Mouse (Mus musculus) forebrain, embryonic 10.5 days (tissue): Measurements from ENCODE around the gene Ptpro. TPM values are rescaled to one million over a fixed set of nuclear protein-coding genes. Genes with fewer than 3 reads are reported as not detected.

Source experiments
- DNase-seq: peaks from one replicate; pipeline ENCODE4 v3.0.0-alpha.2; 2017; ENCODE audit warnings: low spot score; ENCODE audit errors: extremely low spot score
- H3K27ac ChIP-seq: fragments of 300-500 bp; sonication (generic); 2 replicates; pipeline ENCODE4 v1.5.1; 2016; ENCODE audit warnings: mild to moderate bottlenecking
- H3K27me3 ChIP-seq: fragments of 300-500 bp; sonication (generic); 2 replicates; pipeline ENCODE4 v1.6.1; 2016; ENCODE audit warnings: mild to moderate bottlenecking; ENCODE audit not compliant: poor library complexity, severe bottlenecking
- H3K36me3 ChIP-seq: fragments of 300-500 bp; sonication (generic); replicated peaks from 2 replicates; pipeline ENCODE4 v1.6.1; 2016; ENCODE audit warnings: mild to moderate bottlenecking, moderate library complexity
- H3K4me1 ChIP-seq: fragments of 300-500 bp; sonication (generic); 2 replicates; pipeline ENCODE4 v1.6.1; 2016
- H3K4me3 ChIP-seq: fragments of 300-500 bp; sonication (generic); 2 replicates; pipeline ENCODE4 v1.5.1; 2016; ENCODE audit warnings: mild to moderate bottlenecking, moderate library complexity
- H3K9me3 ChIP-seq: fragments of 300-500 bp; sonication (generic); 2 replicates; pipeline ENCODE4 v1.6.1; 2016; ENCODE audit warnings: mild to moderate bottlenecking, moderate library complexity
- whole genome bisulfite sequencing: fragments of 180-500 bp; shearing (Covaris S2); methylation state at CpG from one replicate; pipeline ENCODE4 v1.1.7; 2016; 5-methylcytosine and 5-hydroxymethylcytosine counted together
- polyA plus RNA-seq: library from polyadenylated mRNA; unstranded; fragments of >200 nt; fragmentation: Nextera tagmentation; extraction: Ambion mirVana; gene quantifications from 2 replicates; pipeline ENCODE4 v1.2.1, GENCODE M21; 2016

Ptpro gene
- 2.9 and 3.2 TPM in 2 replicates for polyA plus RNA-seq

DNA sequence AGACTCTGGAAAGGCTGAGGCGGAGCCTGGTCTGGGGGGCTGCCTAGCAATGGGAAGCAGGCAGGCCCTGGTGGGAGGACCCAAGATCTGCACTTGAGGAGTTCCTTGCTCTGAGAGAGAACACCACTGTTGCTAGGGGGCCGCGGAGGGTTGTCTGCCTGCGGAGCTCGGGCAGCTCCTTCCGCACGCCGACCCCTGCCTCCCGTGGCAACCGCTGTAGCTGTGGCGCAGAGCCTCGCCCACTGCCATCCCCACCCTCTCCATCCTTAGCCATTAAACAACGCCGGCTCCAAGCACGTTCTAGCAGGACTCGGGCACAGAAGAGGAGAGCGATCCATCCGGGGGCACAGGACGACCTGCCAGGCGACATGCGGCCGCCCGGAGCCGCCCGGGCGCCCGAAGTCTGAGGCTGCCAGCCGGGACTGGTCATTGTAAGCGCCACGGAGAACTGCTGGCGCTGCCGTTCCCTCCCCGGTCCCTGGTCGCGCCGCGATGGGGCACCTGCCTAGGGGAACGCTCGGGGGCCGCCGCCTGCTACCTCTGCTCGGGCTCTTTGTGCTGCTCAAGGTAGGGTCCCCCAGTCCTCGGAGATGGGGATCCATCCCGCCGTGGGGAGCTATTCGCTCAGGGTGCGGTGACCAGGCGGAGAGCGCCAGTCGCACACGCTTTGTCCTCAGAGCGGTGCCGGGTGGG lies at the start of gene Ptpro:
Ptpro (plus strand) TSS at position 126 of the 693 bp plus-strand sequence.
- no peaks in the 10 kb centered on the region for H3K36me3 ChIP-seq
- peak within 1 kb of the TSS; percentile 63 for H3K4me3 ChIP-seq
- DNase-seq: peak; percentile 73
- peaks cover 37% of the 10 kb centered on the region for H3K27me3 ChIP-seq
- WGBS: under 1% methylated on average over 53 of the region's 53 CpGs
- peak within 1 kb of the TSS; percentile 89 for H3K27ac ChIP-seq
- H3K4me1 ChIP-seq: peaks cover 19% of the 10 kb centered on the region
- H3K9me3 ChIP-seq: no peaks in the 10 kb centered on the region

DNA sequence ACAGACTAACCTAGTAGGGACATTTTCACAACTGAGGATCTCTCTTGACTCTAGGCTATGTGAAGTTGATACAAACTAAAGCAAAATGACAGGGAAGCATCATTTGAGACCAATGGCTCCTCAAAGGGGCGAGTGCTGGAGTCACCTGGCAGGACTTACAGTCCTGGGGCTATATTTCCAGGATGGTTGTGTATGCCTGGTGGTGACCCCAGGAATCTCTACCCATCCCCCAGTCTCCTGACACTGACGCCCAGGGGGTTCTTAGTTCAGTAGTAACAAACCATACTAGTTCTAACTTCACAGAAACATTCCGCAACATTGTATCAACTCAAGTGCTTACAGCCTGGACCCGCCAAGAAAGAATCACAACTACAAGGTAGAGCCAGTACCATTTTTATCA lies 49.5 kb upstream of the Ptpro start:
- DNase-seq: no peak
- WGBS: 88% methylated on average over 4 of the region's 4 CpGs
- H3K27me3 ChIP-seq: no peaks in the 10 kb centered on the region
- no peak overlapping the region for H3K27ac ChIP-seq
- no peak overlapping the region for H3K4me3 ChIP-seq
- H3K4me1 ChIP-seq: no peaks in the 10 kb centered on the region
- H3K9me3 ChIP-seq: no peaks in the 10 kb centered on the region
- H3K36me3 ChIP-seq: no peaks in the 10 kb centered on the region

DNA sequence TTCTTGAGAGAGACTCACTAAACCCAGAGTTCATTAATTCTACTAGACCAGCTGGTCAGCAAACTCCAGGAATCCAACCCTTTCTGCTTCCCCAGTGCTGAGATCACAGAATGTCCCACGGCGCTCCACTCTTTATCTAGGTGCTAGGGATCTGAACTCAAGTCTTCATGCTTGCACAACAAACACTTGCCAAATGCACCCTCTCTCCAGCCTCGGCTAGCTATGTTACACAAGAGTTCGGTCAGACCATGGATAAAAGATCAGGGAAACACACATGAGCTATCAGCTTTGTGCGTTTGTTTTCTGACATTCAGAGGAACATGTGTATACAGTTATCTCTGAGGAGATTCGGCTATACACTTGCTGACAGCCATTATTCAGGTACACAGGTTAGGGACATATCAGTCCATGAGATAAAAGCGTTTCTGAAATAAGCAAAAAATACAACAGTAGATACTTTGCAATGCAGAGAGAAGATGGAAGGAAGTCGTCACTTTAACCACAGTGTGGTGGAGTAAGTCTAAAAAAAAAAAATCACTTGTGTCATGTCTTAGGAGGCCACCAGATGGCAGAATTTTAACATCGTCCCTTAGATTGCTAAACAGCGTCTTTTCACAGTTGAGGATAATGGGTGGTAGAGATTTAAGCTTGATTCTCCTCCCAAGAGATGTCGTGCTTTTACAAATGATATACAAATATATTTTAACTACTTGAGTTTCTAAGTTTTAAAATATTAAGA lies 46.3 kb upstream of the Ptpro start:
- no peaks in the 10 kb centered on the region for H3K4me1 ChIP-seq
- H3K36me3 ChIP-seq: no peaks in the 10 kb centered on the region
- H3K4me3 ChIP-seq: no peak overlapping the region
- no peaks in the 10 kb centered on the region for H3K27me3 ChIP-seq
- no peaks in the 10 kb centered on the region for H3K9me3 ChIP-seq
- DNase-seq: no peak
- no peak overlapping the region for H3K27ac ChIP-seq
- 68% methylated on average over 11 of the region's 11 CpGs for WGBS

DNA sequence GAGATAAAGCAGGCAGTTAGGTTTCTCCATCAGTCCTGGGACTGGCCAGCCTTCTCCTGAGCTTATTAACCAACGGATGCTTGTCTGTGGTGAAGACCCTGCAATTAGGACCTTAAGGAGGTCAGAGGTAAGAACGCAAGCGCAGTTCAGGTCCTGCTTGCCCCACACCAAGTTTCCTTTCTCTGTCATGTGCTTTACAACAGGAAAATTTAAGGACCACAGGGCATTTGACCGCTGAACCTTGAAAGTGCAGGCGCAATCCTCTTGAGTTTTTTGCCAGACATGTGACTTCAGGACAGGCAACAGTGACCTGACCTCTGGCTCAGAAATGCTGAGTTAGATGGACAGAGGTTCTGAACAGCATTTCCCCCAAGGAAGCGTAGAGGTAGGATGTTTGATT lies 45.0 kb upstream of the Ptpro start:
- H3K27me3 ChIP-seq: no peaks in the 10 kb centered on the region
- no peak overlapping the region for H3K27ac ChIP-seq
- DNase-seq: no peak
- H3K4me1 ChIP-seq: no peaks in the 10 kb centered on the region
- H3K4me3 ChIP-seq: no peak overlapping the region
- 88% methylated on average over 6 of the region's 6 CpGs for WGBS
- no peaks in the 10 kb centered on the region for H3K36me3 ChIP-seq
- no peaks in the 10 kb centered on the region for H3K9me3 ChIP-seq

DNA sequence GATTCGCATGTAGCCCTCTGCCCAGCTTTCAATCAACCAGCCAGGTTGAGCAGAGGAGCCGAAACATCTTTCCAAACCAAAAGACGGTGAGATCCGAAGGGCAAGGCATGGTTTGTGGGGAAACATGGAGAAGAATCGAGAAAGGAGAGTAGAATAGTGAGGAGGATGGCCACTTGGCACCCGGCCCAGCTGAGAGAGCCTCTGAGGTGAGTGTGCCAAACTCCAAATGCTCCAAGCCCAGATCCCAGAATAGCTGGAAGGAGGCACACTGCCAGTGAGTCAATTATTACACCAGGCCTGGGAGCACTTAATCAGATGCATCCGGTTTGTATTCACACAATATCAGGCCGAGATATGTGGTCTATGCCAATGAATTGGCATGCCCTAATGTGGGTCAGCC lies 42.1 kb upstream of the Ptpro start:
- Histone ChIP-seq H3K9me3 (no peaks in the 10 kb centered on the region), H3K27me3 (no peaks in the 10 kb centered on the region), H3K4me1 (no peaks in the 10 kb centered on the region), H3K36me3 (no peaks in the 10 kb centered on the region), H3K4me3 (no peak overlapping the region), H3K27ac (no peak overlapping the region)
- DNase-seq: no peak
- 92% methylated on average over 8 of the region's 8 CpGs for WGBS

DNA sequence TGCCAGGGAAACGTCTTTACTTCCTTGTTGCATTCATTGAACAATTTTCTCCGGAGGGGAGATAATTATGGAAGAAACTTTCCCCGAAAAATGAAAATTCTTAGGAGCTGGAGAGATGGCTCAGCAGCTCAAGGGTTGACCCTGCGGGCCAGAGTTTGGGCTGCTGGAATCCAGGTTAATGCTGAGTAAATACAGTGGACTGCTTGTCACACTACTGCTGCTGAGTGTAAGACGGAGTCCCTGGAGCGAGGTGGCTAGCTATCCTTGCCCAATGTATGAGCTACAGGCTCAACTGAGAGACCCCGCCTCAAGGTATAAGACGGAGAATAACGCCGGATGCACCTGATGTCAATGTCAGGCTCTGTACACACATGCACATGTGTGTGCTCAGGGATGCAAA lies 41.1 kb upstream of the Ptpro start:
- 93% methylated on average over 10 of the region's 10 CpGs for WGBS
- no peak for DNase-seq
- Histone ChIP-seq H3K27ac (no peak overlapping the region), H3K4me3 (no peak overlapping the region), H3K36me3 (no peaks in the 10 kb centered on the region), H3K4me1 (no peaks in the 10 kb centered on the region), H3K27me3 (no peaks in the 10 kb centered on the region), H3K9me3 (no peaks in the 10 kb centered on the region)

DNA sequence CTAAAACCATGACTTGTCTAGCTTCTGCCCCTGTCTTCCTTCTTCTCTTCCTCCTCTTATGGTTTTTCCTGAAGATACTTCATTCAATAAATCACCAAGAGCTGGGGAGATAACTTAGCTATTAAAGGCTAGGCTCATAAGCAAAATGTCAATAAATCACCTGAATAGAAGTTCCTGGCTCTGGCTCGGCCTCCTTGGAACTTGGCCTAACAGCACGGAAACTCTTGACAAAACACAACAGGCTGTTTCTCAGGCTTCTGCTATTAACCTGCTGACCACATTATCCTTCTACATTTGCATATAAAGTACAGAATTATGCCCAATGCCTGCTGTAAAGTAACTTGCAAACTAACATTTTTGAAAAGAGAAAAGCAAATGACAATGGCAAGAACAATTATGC lies 40.7 kb upstream of the Ptpro start:
- H3K9me3 ChIP-seq: no peaks in the 10 kb centered on the region
- H3K27ac ChIP-seq: no peak overlapping the region
- H3K4me3 ChIP-seq: no peak overlapping the region
- no peaks in the 10 kb centered on the region for H3K27me3 ChIP-seq
- no peaks in the 10 kb centered on the region for H3K36me3 ChIP-seq
- DNase-seq: no peak
- H3K4me1 ChIP-seq: no peaks in the 10 kb centered on the region
- 86% methylated on average over 2 of the region's 2 CpGs for WGBS

DNA sequence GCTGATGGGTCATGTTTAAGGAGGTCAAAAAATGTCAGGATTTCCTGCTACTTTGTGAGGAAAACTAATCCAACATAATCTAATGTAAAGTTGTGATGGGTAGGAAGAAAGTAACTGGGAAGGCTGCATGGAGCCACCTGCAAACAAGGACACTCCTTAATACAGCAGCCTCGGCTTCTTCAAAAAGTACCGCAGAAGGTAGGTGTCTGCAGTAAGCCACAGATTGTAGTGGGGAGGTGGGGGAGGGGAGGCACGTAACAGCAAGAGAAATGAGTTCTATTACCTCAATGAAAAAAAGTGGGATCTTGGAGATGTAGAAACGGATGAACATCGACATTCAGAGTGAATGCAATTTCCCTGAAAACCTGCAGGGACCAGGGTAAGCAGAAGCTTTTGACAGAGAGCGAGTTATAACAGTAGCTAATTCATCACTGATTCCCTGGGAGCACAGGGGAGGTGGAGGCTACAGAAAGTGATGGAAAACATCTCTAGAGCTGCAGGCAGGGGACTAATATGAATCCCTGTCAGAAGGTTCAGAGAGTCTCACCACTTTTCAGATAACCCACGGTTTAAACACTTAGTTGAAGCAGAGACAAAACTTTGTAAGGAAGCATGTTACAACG lies 34.2 kb upstream of the Ptpro start:
- WGBS: 85% methylated on average over 8 of the region's 8 CpGs
- no peak overlapping the region for H3K4me3 ChIP-seq
- H3K27me3 ChIP-seq: no peaks in the 10 kb centered on the region
- H3K9me3 ChIP-seq: no peaks in the 10 kb centered on the region
- DNase-seq: no peak
- H3K4me1 ChIP-seq: no peaks in the 10 kb centered on the region
- no peaks in the 10 kb centered on the region for H3K36me3 ChIP-seq
- no peak overlapping the region for H3K27ac ChIP-seq

DNA sequence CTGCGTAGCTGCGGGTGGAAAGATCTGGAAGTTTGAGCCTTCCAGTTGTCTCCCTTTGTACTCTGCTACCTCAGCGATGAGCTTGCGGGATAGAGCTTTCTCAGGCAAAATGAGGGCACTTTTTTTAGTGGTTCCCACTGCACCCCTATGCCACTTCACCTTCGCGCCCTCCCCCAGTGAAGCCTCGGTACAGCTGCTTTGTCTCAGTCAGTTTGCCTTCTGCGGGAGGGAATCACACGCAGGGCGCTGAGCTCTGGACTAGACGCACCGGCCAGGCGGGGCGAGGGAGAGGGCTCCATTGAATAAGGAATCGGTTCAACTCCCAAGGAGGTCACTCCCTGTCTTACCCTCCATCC lies 746 bp downstream of the Ptpro start:
- under 1% methylated on average over 15 of the region's 15 CpGs for WGBS
- H3K27ac ChIP-seq: peak overlapping the region; percentile 89
- no peaks in the 10 kb centered on the region for H3K36me3 ChIP-seq
- H3K27me3 ChIP-seq: peaks cover 37% of the 10 kb centered on the region
- DNase-seq: peak; percentile 49
- no peaks in the 10 kb centered on the region for H3K9me3 ChIP-seq
- H3K4me1 ChIP-seq: peaks cover 17% of the 10 kb centered on the region
- H3K4me3 ChIP-seq: peak overlapping the region; percentile 63

DNA sequence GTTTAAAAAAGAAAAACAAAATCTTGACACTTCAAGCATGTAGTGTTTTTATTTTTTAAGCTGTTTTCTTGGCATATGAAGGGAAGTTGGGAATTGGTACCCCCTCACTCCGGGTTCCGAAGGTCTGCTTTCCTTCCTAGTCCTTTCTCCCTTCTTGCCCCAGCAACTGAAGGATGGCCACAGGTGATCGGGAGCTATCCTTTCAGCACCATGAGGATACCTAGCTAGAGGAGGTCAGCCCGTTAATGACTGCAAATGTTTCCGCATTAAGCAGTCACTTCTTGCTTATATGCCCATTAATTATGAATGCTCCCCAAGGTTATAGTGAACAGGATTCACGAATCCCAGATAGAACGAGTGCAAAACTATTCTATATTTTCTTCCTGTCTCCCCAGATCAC lies 1.3 kb downstream of the Ptpro start:
- no peaks in the 10 kb centered on the region for H3K36me3 ChIP-seq
- no peak overlapping the region for H3K27ac ChIP-seq
- H3K27me3 ChIP-seq: peaks cover 37% of the 10 kb centered on the region
- no peaks in the 10 kb centered on the region for H3K9me3 ChIP-seq
- peak overlapping the region; percentile 63; the same call in 1 of the 2 replicates for H3K4me3 ChIP-seq
- WGBS: 10% methylated on average over 7 of the region's 7 CpGs
- peaks cover 17% of the 10 kb centered on the region for H3K4me1 ChIP-seq
- no peak for DNase-seq

DNA sequence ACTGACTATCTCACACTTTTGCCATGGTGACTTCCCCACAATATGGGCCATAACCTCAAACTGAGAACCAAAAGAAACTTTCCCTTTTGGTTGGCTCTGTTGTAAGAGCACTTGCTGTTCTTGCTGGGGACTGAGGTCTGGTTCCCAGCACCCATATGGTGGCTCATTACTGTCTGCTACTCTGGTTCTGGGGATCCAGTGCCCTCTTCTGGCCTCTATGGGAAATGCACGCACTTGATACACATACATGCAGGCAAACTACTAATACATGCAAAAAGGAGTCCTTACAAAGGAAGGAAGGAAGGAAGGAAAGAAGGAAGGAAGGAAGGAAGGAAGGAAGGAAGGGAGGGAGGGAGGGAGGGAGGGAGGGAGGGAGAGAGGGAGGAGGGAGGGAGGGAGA lies 8.9 kb downstream of the Ptpro start:
- H3K27me3 ChIP-seq: no peaks in the 10 kb centered on the region
- H3K27ac ChIP-seq: no peak overlapping the region
- no peaks in the 10 kb centered on the region for H3K4me1 ChIP-seq
- 92% methylated on average over 1 of the region's 1 CpGs for WGBS
- peaks cover 4% of the 10 kb centered on the region; the same call in 1 of the 2 replicates for H3K9me3 ChIP-seq
- no peaks in the 10 kb centered on the region for H3K36me3 ChIP-seq
- no peak overlapping the region for H3K4me3 ChIP-seq
- DNase-seq: no peak

DNA sequence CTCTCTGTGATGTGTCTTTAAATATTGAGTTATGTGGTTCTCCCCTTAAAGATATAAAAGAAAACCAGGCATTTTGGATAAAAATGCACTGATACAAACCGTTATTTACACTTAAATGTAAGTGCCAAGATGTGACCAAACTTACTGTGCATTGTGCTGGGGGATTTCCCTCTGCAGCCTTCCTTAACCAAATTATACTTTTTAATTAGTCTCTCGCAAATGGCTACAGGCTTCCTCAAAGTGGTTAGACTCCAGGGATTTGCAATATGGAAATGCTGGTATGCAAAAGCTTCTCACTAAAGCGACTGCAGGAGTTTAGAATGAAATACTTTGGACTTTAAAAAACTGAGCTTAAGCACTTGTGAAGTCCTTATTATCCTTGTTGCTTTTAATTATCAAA lies 10.0 kb downstream of the Ptpro start:
- Histone ChIP-seq H3K27me3 (no peaks in the 10 kb centered on the region), H3K36me3 (no peaks in the 10 kb centered on the region), H3K9me3 (peaks cover 4% of the 10 kb centered on the region; the same call in 1 of the 2 replicates), H3K4me1 (no peaks in the 10 kb centered on the region), H3K4me3 (no peak overlapping the region), H3K27ac (no peak overlapping the region)
- no peak for DNase-seq
- 61% methylated on average over 3 of the region's 3 CpGs for WGBS

DNA sequence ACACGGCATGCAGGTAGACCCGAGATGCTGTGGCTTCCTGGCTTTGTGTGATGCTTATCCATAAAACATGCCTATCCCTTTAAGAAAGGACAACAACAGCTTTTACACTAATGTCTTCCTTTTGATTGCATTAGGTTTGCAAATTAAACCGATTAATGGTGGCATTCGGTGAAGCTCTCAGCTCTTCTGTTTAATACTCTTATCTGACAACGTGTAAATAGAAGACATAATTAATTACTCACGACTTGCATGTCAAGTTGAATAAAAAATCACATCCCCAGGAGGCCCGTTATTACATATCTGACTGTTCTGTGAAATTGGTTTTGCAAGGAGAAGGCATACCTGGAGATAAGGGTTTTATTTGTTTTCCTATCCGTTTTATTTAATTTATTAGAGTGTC lies 15.9 kb downstream of the Ptpro start:
- H3K27me3 ChIP-seq: no peaks in the 10 kb centered on the region
- H3K4me3 ChIP-seq: no peak overlapping the region
- no peak overlapping the region for H3K27ac ChIP-seq
- H3K36me3 ChIP-seq: no peaks in the 10 kb centered on the region
- no peaks in the 10 kb centered on the region for H3K4me1 ChIP-seq
- 89% methylated on average over 8 of the region's 8 CpGs for WGBS
- DNase-seq: no peak
- no peaks in the 10 kb centered on the region for H3K9me3 ChIP-seq
